ENCODE assay signal across 14 mouse cellular contexts in genomic region chr4:127153345-127153744, GRCm38 (mm10). TPM values are rescaled to one million over a fixed set of nuclear protein-coding genes. Genes with fewer than 3 reads are reported as not detected.
"Had no signal": no experiment of that assay in that cellular context is flagged by ENCODE, and none has a peak within 500 bp of the region (broad histone marks: within the 10 kb centered on the region; RNA-seq: fewer than 3 reads in every experiment).

No protein-coding gene starts in this region.

- DNase-seq: gastrocnemius, postnatal 14 days; gastrocnemius, postnatal 36 days; heart, adult 18-20 months; heart, postnatal 10 days; heart, postnatal 36 days; kidney, adult 11 months; kidney, adult 2 months; kidney, adult 9 months; kidney, postnatal 14 days; kidney, postnatal 36 days; layer of hippocampus, postnatal 36 days; left cerebral cortex, postnatal 4 days had no signal

RNA-seq across cellular contexts. Expression of gene Dlgap3, which starts 15.7 kb away (rescaled TPM):
- total RNA-seq: hematopoietic stem cell, adult 5-6 weeks; liver, adult 2 months had no signal
